ENCODE assay signal across 9 mouse cellular contexts in the genomic region with DNA sequence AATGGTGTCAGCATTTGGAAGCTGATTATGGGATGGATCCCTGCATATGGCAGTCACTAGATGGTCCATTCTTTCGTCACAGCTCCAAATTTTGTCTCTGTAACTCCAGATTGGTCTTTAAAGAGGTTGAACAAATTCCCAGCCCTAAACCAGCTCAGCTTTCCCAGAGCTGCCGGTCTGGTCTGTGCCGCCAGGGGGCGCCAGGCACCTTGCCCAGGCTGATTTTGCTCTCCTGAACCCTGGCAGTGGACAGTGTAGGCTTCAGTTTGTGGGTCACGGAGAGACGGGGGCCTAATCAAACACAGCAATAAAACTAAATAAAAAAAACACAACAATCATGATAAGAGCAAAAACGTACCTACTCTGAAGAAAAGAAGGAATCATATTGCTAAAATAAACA. TPM values are rescaled to one million over a fixed set of nuclear protein-coding genes. Genes with fewer than 3 reads are reported as not detected.
DNase-seq lines count a peak whose midpoint lies in the region; ATAC-seq lines count a peak whose summit lies in the region.
"Had no signal": no experiment of that assay in that cellular context is flagged by ENCODE, and none has a peak within 500 bp of the region (broad histone marks: within the 10 kb centered on the region; RNA-seq: fewer than 3 reads in every experiment).

No protein-coding gene starts in this region.

- no peak overlapping the region for H3K9ac ChIP-seq in neural tube, embryonic 15.5 days (replicated peaks)
- no peak overlapping the region for H3K9ac ChIP-seq in intestine, embryonic 15.5 days
- H3K9ac ChIP-seq in liver, embryonic 13.5 days = no peak overlapping the region

- no peak overlapping the region for H3K4me3 ChIP-seq in neural tube, embryonic 15.5 days (replicated peaks)
- no peak overlapping the region for H3K4me3 ChIP-seq in intestine, embryonic 15.5 days (replicated peaks)
- no peak overlapping the region for H3K4me3 ChIP-seq in liver, embryonic 13.5 days (replicated peaks)

- WGBS in neural tube, embryonic 15.5 days = 20% methylated on average over 7 of the region's 7 CpGs
- WGBS in intestine, embryonic 15.5 days = 15% methylated on average over 7 of the region's 7 CpGs
- 6% methylated on average over 7 of the region's 7 CpGs for WGBS in liver, embryonic 13.5 days (ENCODE audit: insufficient replicate concordance)

- H3K4me2 ChIP-seq in neural tube, embryonic 15.5 days = no peak overlapping the region
- no peak overlapping the region for H3K4me2 ChIP-seq in intestine, embryonic 15.5 days (replicated peaks)
- H3K4me2 ChIP-seq in liver, embryonic 13.5 days = no peak overlapping the region

- DNase-seq in neural tube, embryonic 10.5 days (ENCODE audit: extremely low spot score, low spot score) = peak; percentile 81
- DNase-seq in adrenal gland, postnatal 4 days (ENCODE audit: low spot score in 2 of 2) = peak; percentile 45 to 63
- DNase-seq in liver, embryonic 13.5 days = no peak
- peak; percentile 81 for DNase-seq in retina, embryonic 14.5 days (ENCODE audit: low spot score)
- peak; percentile 82 for DNase-seq in thymus, postnatal 4 days

- H3K27ac ChIP-seq in neural tube, embryonic 15.5 days (replicated peaks) = no peak overlapping the region
- H3K27ac ChIP-seq in intestine, embryonic 15.5 days = no peak overlapping the region
- no peak overlapping the region for H3K27ac ChIP-seq in liver, embryonic 13.5 days

- H3K4me1 ChIP-seq in neural tube, embryonic 15.5 days = peaks cover 25% of the 10 kb centered on the region
- peaks cover 4% of the 10 kb centered on the region; the same call in 1 of the 2 replicates for H3K4me1 ChIP-seq in intestine, embryonic 15.5 days (replicated peaks)
- H3K4me1 ChIP-seq in liver, embryonic 13.5 days (replicated peaks) = no peaks in the 10 kb centered on the region

- no peaks in the 10 kb centered on the region; the same call in 1 of the 2 replicates for H3K27me3 ChIP-seq in neural tube, embryonic 15.5 days (replicated peaks)
- no peaks in the 10 kb centered on the region for H3K27me3 ChIP-seq in intestine, embryonic 15.5 days (replicated peaks)
- peaks cover 7% of the 10 kb centered on the region; the same call in 1 of the 2 replicates for H3K27me3 ChIP-seq in liver, embryonic 13.5 days

- no peaks in the 10 kb centered on the region for H3K9me3 ChIP-seq in neural tube, embryonic 15.5 days (replicated peaks)
- no peaks in the 10 kb centered on the region for H3K9me3 ChIP-seq in intestine, embryonic 15.5 days
- H3K9me3 ChIP-seq in liver, embryonic 13.5 days (replicated peaks) = no peaks in the 10 kb centered on the region

- no peak for ATAC-seq in neural tube, embryonic 15.5 days (ENCODE audit: low FRiP score)
- ATAC-seq in erythroid progenitor cell, adult 5-6 weeks (replicated peaks; ENCODE audit: low FRiP score, poor library complexity, severe bottlenecking) = 0 out of 2 replicates have a peak, but pooled peaks have one; percentile 61
- ATAC-seq in intestine, embryonic 15.5 days = peak; percentile 68; the same call in 1 of the 2 replicates
- 0 out of 2 replicates have a peak, but pooled peaks have one; percentile 45 for ATAC-seq in liver, embryonic 13.5 days (ENCODE audit: low read depth)

- H3K36me3 ChIP-seq in neural tube, embryonic 15.5 days = no peaks in the 10 kb centered on the region
- H3K36me3 ChIP-seq in intestine, embryonic 15.5 days = no peaks in the 10 kb centered on the region
- H3K36me3 ChIP-seq in liver, embryonic 13.5 days = no peaks in the 10 kb centered on the region

RNA-seq across cellular contexts. Expression of a gene that starts 13.5 kb away (rescaled TPM):
- polyA plus RNA-seq in neural tube, embryonic 15.5 days (2015; fragmentation: Nextera tagmentation; extraction: Ambion mirVana) = 15.3 and 15.5 TPM in 2 replicates
- 1 to 10 TPM; 7.1 to 7.8 TPM for total RNA-seq in adrenal gland, postnatal 4 days (2021)
- total RNA-seq in erythroid progenitor cell, adult 5-6 weeks (2015; ENCODE audit: low replicate concordance) = 2.2 and 10.5 TPM in 2 replicates
- 1.4 TPM in 1 of 2 replicates, not detected in the other for total RNA-seq in erythroid progenitor cell, adult 5-6 weeks (2017; ENCODE audit: low replicate concordance)
- polyA plus RNA-seq in intestine, embryonic 15.5 days (2015; fragmentation: Nextera tagmentation; extraction: Ambion mirVana) = 11.3 and 12.8 TPM in 2 replicates
- 4.6 TPM in 2 replicates for polyA plus RNA-seq in liver, embryonic 13.5 days (2015; fragmentation: Nextera tagmentation; extraction: Ambion mirVana)

RNA-seq across cellular contexts. Expression of a gene that starts 16.9 kb away (rescaled TPM):
- polyA plus RNA-seq in neural tube, embryonic 15.5 days (2015; fragmentation: Nextera tagmentation; extraction: Ambion mirVana) = 0.22 and 0.27 TPM in 2 replicates
- total RNA-seq in adrenal gland, postnatal 4 days (2021) = not detected
- total RNA-seq in erythroid progenitor cell, adult 5-6 weeks (2015; ENCODE audit: low replicate concordance) = not detected in 2 replicates
- not detected in 2 replicates for total RNA-seq in erythroid progenitor cell, adult 5-6 weeks (2017; ENCODE audit: low replicate concordance)
- polyA plus RNA-seq in intestine, embryonic 15.5 days (2015; fragmentation: Nextera tagmentation; extraction: Ambion mirVana) = not detected in 2 replicates
- polyA plus RNA-seq in liver, embryonic 13.5 days (2015; fragmentation: Nextera tagmentation; extraction: Ambion mirVana) = not detected in 2 replicates

RNA-seq across cellular contexts. Expression of a gene that starts 28.9 kb away (rescaled TPM):
- polyA plus RNA-seq in neural tube, embryonic 15.5 days (2015; fragmentation: Nextera tagmentation; extraction: Ambion mirVana) = 0.33 TPM in 1 of 2 replicates, not detected in the other
- total RNA-seq in adrenal gland, postnatal 4 days (2021) = under 1 TPM; 0.25 to 0.28 TPM
- 4.3 TPM in 1 of 2 replicates, not detected in the other for total RNA-seq in erythroid progenitor cell, adult 5-6 weeks (2015; ENCODE audit: low replicate concordance)
- total RNA-seq in erythroid progenitor cell, adult 5-6 weeks (2017; ENCODE audit: low replicate concordance) = 0.30 and 2.1 TPM in 2 replicates
- 0.33 and 0.37 TPM in 2 replicates for polyA plus RNA-seq in intestine, embryonic 15.5 days (2015; fragmentation: Nextera tagmentation; extraction: Ambion mirVana)
- polyA plus RNA-seq in liver, embryonic 13.5 days (2015; fragmentation: Nextera tagmentation; extraction: Ambion mirVana) = 0.10 and 0.12 TPM in 2 replicates
- polyA plus RNA-seq: neural tube, embryonic 14.5 days had no signal
